Mouse (Mus musculus) bone marrow, adult 2 months (tissue): Measurements from ENCODE around the gene Cdc42ep5.

Source experiments
- CTCF ChIP-seq: fragments of 200-500 bp; IDR thresholded peaks from 2 replicates; pipeline ENCODE4 v1.5.1; 2011; ENCODE audit warnings: low read length, control low read depth; ENCODE audit not compliant: control insufficient read depth, insufficient read depth
- POLR2A ChIP-seq: fragments of 200-500 bp; IDR thresholded peaks from 2 replicates; pipeline ENCODE4 v1.6.1; 2011; ENCODE audit warnings: low read depth, mild to moderate bottlenecking, control low read depth, low read length, borderline replicate concordance; ENCODE audit not compliant: control insufficient read depth

GRCm38 (mm10) chr7:4146241-4147180, 18.1 kb downstream of the Cdc42ep5 start:
- TF ChIP-seq CTCF (no peak), POLR2A (no peak)
